Mouse (Mus musculus): ENCODE measurements around the gene Dleu7.

GRCm38 (mm10) chr14:62326026-62326425 is 33.2 kb upstream of the Dleu7 start:
- TF ChIP-seq HCFC1 (IDR thresholded peaks at IDR 0.05; ENCODE audit: borderline replicate concordance, insufficient read depth, low read length) (no peak), MAFK (IDR thresholded peaks at IDR 0.05; ENCODE audit: insufficient read depth, low read depth, low read length) (no peak), ZNF384 (IDR thresholded peaks at IDR 0.05; ENCODE audit: low read depth, low read length) (no peak)

Measured in ES-E14 (cell line).